Mouse (Mus musculus) stomach, embryonic 16.5 days (tissue): ENCODE results near the gene Tnfrsf13c. TPM values are rescaled to one million over a fixed set of nuclear protein-coding genes. Genes with fewer than 3 reads are reported as not detected.

Source experiments
- ATAC-seq: fragments of 200-750 bp; cut with Nextera tagmentation; 2 replicates; pipeline ENCODE4 v1.8.0; 2017; ENCODE audit warnings: moderate number of reproducible peaks, moderate TSS enrichment; ENCODE audit not compliant: insufficient read depth, low FRiP score
- H3K27ac ChIP-seq: fragments of 300-500 bp; sonication (generic); 2 replicates; pipeline ENCODE4 v1.5.1; 2014; ENCODE audit warnings: low read length
- H3K27me3 ChIP-seq: fragments of 300-500 bp; sonication (generic); 2 replicates; pipeline ENCODE4 v1.6.1; 2014; ENCODE audit warnings: low read length, control low read depth, mixed read lengths; ENCODE audit not compliant: control insufficient read depth, insufficient read depth
- H3K36me3 ChIP-seq: fragments of 300-500 bp; sonication (generic); 2 replicates; pipeline ENCODE4 v1.6.1; 2014; ENCODE audit warnings: low read length; ENCODE audit not compliant: control insufficient read depth, insufficient read depth
- H3K4me1 ChIP-seq: fragments of 300-500 bp; sonication (generic); 2 replicates; pipeline ENCODE4 v1.6.1; 2014; ENCODE audit warnings: low read length, control low read depth, mixed read lengths; ENCODE audit not compliant: control insufficient read depth, insufficient read depth
- H3K4me2 ChIP-seq: fragments of 300-500 bp; sonication (generic); 2 replicates; pipeline ENCODE4 v1.6.1; 2014; ENCODE audit warnings: low read depth, low read length, mixed read lengths
- H3K4me3 ChIP-seq: fragments of 300-500 bp; sonication (generic); replicated peaks from 2 replicates; pipeline ENCODE4 v1.5.1; 2014; ENCODE audit warnings: mild to moderate bottlenecking, low read length
- H3K9ac ChIP-seq: fragments of 300-500 bp; sonication (generic); 2 replicates; pipeline ENCODE4 v1.6.1; 2014; ENCODE audit warnings: low read length
- H3K9me3 ChIP-seq: fragments of 300-500 bp; sonication (generic); replicated peaks from 2 replicates; pipeline ENCODE4 v1.6.1; 2016; ENCODE audit warnings: low read length, control low read depth; ENCODE audit not compliant: control insufficient read depth
- WGBS: fragments of 180-500 bp; shearing (Covaris S2); extraction: QIAGEN DNeasy Blood & Tissue Kit; methylation state at CpG from one replicate; pipeline ENCODE4 v1.1.7; 2014; 5-methylcytosine and 5-hydroxymethylcytosine counted together
- polyA plus RNA-seq: library from polyadenylated mRNA; unstranded; fragments of >200 nt; fragmentation: Nextera tagmentation; extraction: Ambion mirVana; gene quantifications from 2 replicates; pipeline ENCODE4 v1.2.1, GENCODE M21; 2015

Gene Tnfrsf13c
- polyA plus RNA-seq, 1 experiment from 2014 or later: 0.10 TPM

GRCm38 (mm10) chr15:82212752-82213063 is 11.5 kb downstream of the Tnfrsf13c start, which contains the start of gene Shisa8:
TSS of gene Shisa8 (minus strand) at chr15:82212815.
- peaks cover 13% of the 10 kb centered on the region for H3K4me1 ChIP-seq
- peak within 1 kb of the TSS; percentile 60 for H3K9ac ChIP-seq
- no peak for ATAC-seq
- H3K9me3 ChIP-seq: no peaks in the 10 kb centered on the region
- peaks cover 78% of the 10 kb centered on the region for H3K27me3 ChIP-seq
- WGBS: 1% methylated on average over 27 of the region's 34 CpGs
- peak within 1 kb of the TSS; percentile 86 for H3K4me2 ChIP-seq
- H3K4me3 ChIP-seq: peak within 1 kb of the TSS; percentile 53
- H3K36me3 ChIP-seq: no peaks in the 10 kb centered on the region
- no peak within 1 kb of the TSS for H3K27ac ChIP-seq

GRCm38 (mm10) chr15:82211911-82212751 is 12.0 kb downstream of the Tnfrsf13c start:
- Histone ChIP-seq H3K27me3 (peaks cover 81% of the 10 kb centered on the region), H3K36me3 (no peaks in the 10 kb centered on the region), H3K4me2 (peak overlapping the region; percentile 86), H3K9ac (peak overlapping the region; percentile 60), H3K4me1 (peaks cover 15% of the 10 kb centered on the region), H3K27ac (no peak overlapping the region), H3K9me3 (no peaks in the 10 kb centered on the region), H3K4me3 (peak overlapping the region; percentile 53)
- ATAC-seq: peak; percentile 51; the same call in 1 of the 2 replicates
- WGBS: under 1% methylated on average over 107 of the region's 112 CpGs

- H3K4me3 ChIP-seq: peak overlapping the region; percentile 53; the same call in 1 of the 2 replicates
- no peak overlapping the region for H3K27ac ChIP-seq
- H3K27me3 ChIP-seq: peaks cover 81% of the 10 kb centered on the region
- no peak for ATAC-seq
- WGBS: 5% methylated on average over 11 of the region's 11 CpGs
- no peak overlapping the region; the same call in 1 of the 2 replicates for H3K9ac ChIP-seq
- no peaks in the 10 kb centered on the region for H3K36me3 ChIP-seq
- H3K4me2 ChIP-seq: peak overlapping the region; percentile 86; the same call in 1 of the 2 replicates
- H3K4me1 ChIP-seq: peaks cover 15% of the 10 kb centered on the region
- no peaks in the 10 kb centered on the region for H3K9me3 ChIP-seq
Measured at GRCm38 (mm10) chr15:82211281-82211680, 12.9 kb downstream of the Tnfrsf13c start.

- Histone ChIP-seq H3K27ac (no peak overlapping the region), H3K27me3 (peaks cover 81% of the 10 kb centered on the region), H3K9ac (no peak overlapping the region), H3K36me3 (no peaks in the 10 kb centered on the region), H3K4me2 (no peak overlapping the region), H3K4me1 (peaks cover 15% of the 10 kb centered on the region), H3K9me3 (no peaks in the 10 kb centered on the region), H3K4me3 (no peak overlapping the region)
- 67% methylated on average over 1 of the region's 1 CpGs for WGBS
- ATAC-seq: no peak
Measured at GRCm38 (mm10) chr15:82210801-82211200, 13.4 kb downstream of the Tnfrsf13c start.

- 80% methylated on average over 13 of the region's 13 CpGs for WGBS
- Histone ChIP-seq H3K9me3 (no peaks in the 10 kb centered on the region), H3K4me2 (no peak overlapping the region), H3K9ac (no peak overlapping the region), H3K27me3 (peaks cover 77% of the 10 kb centered on the region), H3K4me1 (peaks cover 15% of the 10 kb centered on the region), H3K4me3 (no peak overlapping the region), H3K27ac (no peak overlapping the region), H3K36me3 (peaks cover 5% of the 10 kb centered on the region; the same call in 1 of the 2 replicates)
- no peak for ATAC-seq
Measured at GRCm38 (mm10) chr15:82209295-82210050, 14.7 kb downstream of the Tnfrsf13c start.

- Histone ChIP-seq H3K9ac (no peak overlapping the region), H3K27ac (no peak overlapping the region), H3K4me3 (no peak overlapping the region), H3K36me3 (peaks cover 9% of the 10 kb centered on the region), H3K27me3 (peaks cover 67% of the 10 kb centered on the region), H3K4me2 (no peak overlapping the region), H3K9me3 (no peaks in the 10 kb centered on the region), H3K4me1 (peaks cover 15% of the 10 kb centered on the region)
- no peak for ATAC-seq
- WGBS: 77% methylated on average over 8 of the region's 8 CpGs
Measured at GRCm38 (mm10) chr15:82208307-82208706, 15.9 kb downstream of the Tnfrsf13c start.

- no peaks in the 10 kb centered on the region for H3K9me3 ChIP-seq
- peaks cover 60% of the 10 kb centered on the region for H3K27me3 ChIP-seq
- H3K9ac ChIP-seq: no peak overlapping the region
- H3K27ac ChIP-seq: no peak overlapping the region
- no peak for ATAC-seq
- no peak overlapping the region for H3K4me3 ChIP-seq
- no peak overlapping the region for H3K4me2 ChIP-seq
- H3K4me1 ChIP-seq: peaks cover 15% of the 10 kb centered on the region
- peaks cover 12% of the 10 kb centered on the region for H3K36me3 ChIP-seq
- 24% methylated on average over 30 of the region's 30 CpGs for WGBS
Measured at GRCm38 (mm10) chr15:82207504-82208219, 16.5 kb downstream of the Tnfrsf13c start.

GRCm38 (mm10) chr15:82207105-82207459 is 17.1 kb downstream of the Tnfrsf13c start:
- H3K27ac ChIP-seq: no peak overlapping the region
- ATAC-seq: no peak
- peaks cover 54% of the 10 kb centered on the region for H3K27me3 ChIP-seq
- H3K9me3 ChIP-seq: no peaks in the 10 kb centered on the region
- H3K36me3 ChIP-seq: peaks cover 12% of the 10 kb centered on the region
- WGBS: 23% methylated on average over 34 of the region's 34 CpGs
- H3K4me1 ChIP-seq: peaks cover 13% of the 10 kb centered on the region
- no peak overlapping the region for H3K9ac ChIP-seq
- H3K4me3 ChIP-seq: no peak overlapping the region
- no peak overlapping the region for H3K4me2 ChIP-seq
